Mouse (Mus musculus): ENCODE measurements around the gene Elac2. TPM values are rescaled to one million over a fixed set of nuclear protein-coding genes. Genes with fewer than 3 reads are reported as not detected.

Elac2 gene
- polyA plus RNA-seq, 1 experiment from 2014 or later: 7.1 TPM

- no peak overlapping the region for H3K9ac ChIP-seq (ENCODE audit: low read depth, low read length)
- peak overlapping the region; percentile 86 for H3K27ac ChIP-seq (ENCODE audit: low read depth, low read length)
- H3K4me3 ChIP-seq (ENCODE audit: low read depth, low read length): 0 out of 2 replicates have a peak overlapping the region, but pooled peaks have one; percentile 12
- WGBS: 51% methylated on average over 7 of the region's 7 CpGs
- no peak for TF ChIP-seq CTCF (IDR thresholded peaks at IDR 0.05; ENCODE audit: low read depth)
- H3K36me3 ChIP-seq (ENCODE audit: control insufficient read depth, insufficient read depth): no peaks in the 10 kb centered on the region
- H3K4me2 ChIP-seq (replicated peaks; ENCODE audit: low read depth): peak overlapping the region; percentile 44
- H3K9me3 ChIP-seq (ENCODE audit: control insufficient read depth): no peaks in the 10 kb centered on the region
- ATAC-seq: peak; percentile 91
- H3K4me1 ChIP-seq (replicated peaks; ENCODE audit: control insufficient read depth, insufficient read depth, low read length): no peaks in the 10 kb centered on the region
- H3K27me3 ChIP-seq (replicated peaks; ENCODE audit: control insufficient read depth, insufficient read depth, low read length): no peaks in the 10 kb centered on the region
Measured at GRCm38 (mm10) chr11:65032221-65032620, 53.4 kb downstream of the Elac2 start.

- no peaks in the 10 kb centered on the region for H3K36me3 ChIP-seq (ENCODE audit: control insufficient read depth, insufficient read depth)
- no peaks in the 10 kb centered on the region for H3K4me1 ChIP-seq (replicated peaks; ENCODE audit: control insufficient read depth, insufficient read depth, low read length)
- ATAC-seq: no peak
- 45% methylated on average over 2 of the region's 2 CpGs for WGBS
- no peaks in the 10 kb centered on the region for H3K9me3 ChIP-seq (ENCODE audit: control insufficient read depth)
- no peak overlapping the region for H3K4me2 ChIP-seq (replicated peaks; ENCODE audit: low read depth)
- TF ChIP-seq CTCF (IDR thresholded peaks at IDR 0.05; ENCODE audit: low read depth): no peak
- no peaks in the 10 kb centered on the region for H3K27me3 ChIP-seq (replicated peaks; ENCODE audit: control insufficient read depth, insufficient read depth, low read length)
- no peak overlapping the region for H3K27ac ChIP-seq (ENCODE audit: low read depth, low read length)
- no peak overlapping the region for H3K4me3 ChIP-seq (ENCODE audit: low read depth, low read length)
- no peak overlapping the region for H3K9ac ChIP-seq (ENCODE audit: low read depth, low read length)
Measured at GRCm38 (mm10) chr11:65038996-65039395, 60.2 kb downstream of the Elac2 start.

- no peak for ATAC-seq
- no peak overlapping the region for H3K27ac ChIP-seq (ENCODE audit: low read depth, low read length)
- no peaks in the 10 kb centered on the region for H3K36me3 ChIP-seq (ENCODE audit: control insufficient read depth, insufficient read depth)
- H3K9me3 ChIP-seq (ENCODE audit: control insufficient read depth): no peaks in the 10 kb centered on the region
- H3K4me2 ChIP-seq (replicated peaks; ENCODE audit: low read depth): no peak overlapping the region
- no peaks in the 10 kb centered on the region for H3K27me3 ChIP-seq (replicated peaks; ENCODE audit: control insufficient read depth, insufficient read depth, low read length)
- no peak overlapping the region for H3K9ac ChIP-seq (ENCODE audit: low read depth, low read length)
- WGBS: 55% methylated on average over 12 of the region's 12 CpGs
- no peak overlapping the region for H3K4me3 ChIP-seq (ENCODE audit: low read depth, low read length)
- no peaks in the 10 kb centered on the region for H3K4me1 ChIP-seq (replicated peaks; ENCODE audit: control insufficient read depth, insufficient read depth, low read length)
- TF ChIP-seq CTCF (IDR thresholded peaks at IDR 0.05; ENCODE audit: low read depth): no peak
Measured at GRCm38 (mm10) chr11:65039517-65040095, 60.8 kb downstream of the Elac2 start.

GRCm38 (mm10) chr11:65040556-65040955, 61.7 kb downstream of the Elac2 start:
- no peaks in the 10 kb centered on the region for H3K4me1 ChIP-seq (replicated peaks; ENCODE audit: control insufficient read depth, insufficient read depth, low read length)
- no peaks in the 10 kb centered on the region for H3K27me3 ChIP-seq (replicated peaks; ENCODE audit: control insufficient read depth, insufficient read depth, low read length)
- WGBS: 77% methylated on average over 6 of the region's 6 CpGs
- H3K4me2 ChIP-seq (replicated peaks; ENCODE audit: low read depth): no peak overlapping the region
- H3K4me3 ChIP-seq (ENCODE audit: low read depth, low read length): no peak overlapping the region
- no peak overlapping the region for H3K27ac ChIP-seq (ENCODE audit: low read depth, low read length)
- no peak for TF ChIP-seq CTCF (IDR thresholded peaks at IDR 0.05; ENCODE audit: low read depth)
- H3K36me3 ChIP-seq (ENCODE audit: control insufficient read depth, insufficient read depth): no peaks in the 10 kb centered on the region
- no peak for ATAC-seq
- H3K9me3 ChIP-seq (ENCODE audit: control insufficient read depth): no peaks in the 10 kb centered on the region
- H3K9ac ChIP-seq (ENCODE audit: low read depth, low read length): no peak overlapping the region

- no peak for ATAC-seq
- no peak for TF ChIP-seq CTCF (IDR thresholded peaks at IDR 0.05; ENCODE audit: low read depth)
- no peak overlapping the region for H3K27ac ChIP-seq (ENCODE audit: low read depth, low read length)
- no peaks in the 10 kb centered on the region for H3K27me3 ChIP-seq (replicated peaks; ENCODE audit: control insufficient read depth, insufficient read depth, low read length)
- H3K36me3 ChIP-seq (ENCODE audit: control insufficient read depth, insufficient read depth): no peaks in the 10 kb centered on the region
- 87% methylated on average over 7 of the region's 7 CpGs for WGBS
- no peak overlapping the region for H3K9ac ChIP-seq (ENCODE audit: low read depth, low read length)
- H3K4me2 ChIP-seq (replicated peaks; ENCODE audit: low read depth): no peak overlapping the region
- H3K4me3 ChIP-seq (ENCODE audit: low read depth, low read length): no peak overlapping the region
- no peaks in the 10 kb centered on the region for H3K9me3 ChIP-seq (ENCODE audit: control insufficient read depth)
- H3K4me1 ChIP-seq (replicated peaks; ENCODE audit: control insufficient read depth, insufficient read depth, low read length): no peaks in the 10 kb centered on the region
Measured at GRCm38 (mm10) chr11:65049090-65049489, 70.3 kb downstream of the Elac2 start.

GRCm38 (mm10) chr11:65050819-65051218, 72.0 kb downstream of the Elac2 start:
- ATAC-seq: no peak
- no peak for TF ChIP-seq CTCF (IDR thresholded peaks at IDR 0.05; ENCODE audit: low read depth)
- 73% methylated on average over 5 of the region's 5 CpGs for WGBS
- no peak overlapping the region for H3K4me2 ChIP-seq (replicated peaks; ENCODE audit: low read depth)
- no peak overlapping the region for H3K4me3 ChIP-seq (ENCODE audit: low read depth, low read length)
- H3K36me3 ChIP-seq (ENCODE audit: control insufficient read depth, insufficient read depth): no peaks in the 10 kb centered on the region
- no peaks in the 10 kb centered on the region for H3K4me1 ChIP-seq (replicated peaks; ENCODE audit: control insufficient read depth, insufficient read depth, low read length)
- H3K27ac ChIP-seq (ENCODE audit: low read depth, low read length): no peak overlapping the region
- no peaks in the 10 kb centered on the region for H3K27me3 ChIP-seq (replicated peaks; ENCODE audit: control insufficient read depth, insufficient read depth, low read length)
- H3K9ac ChIP-seq (ENCODE audit: low read depth, low read length): no peak overlapping the region
- no peaks in the 10 kb centered on the region for H3K9me3 ChIP-seq (ENCODE audit: control insufficient read depth)

Other genes with a start within 250 kb of the Elac2 start
- 0.13 TPM in 1 of 2 replicates, not detected in the other for gene 1700086D15Rik, start 180.9 kb downstream of the Elac2 start, polyA plus RNA-seq (2015; fragmentation: Nextera tagmentation; extraction: Ambion mirVana)
- 10.2 and 11.1 TPM in 2 replicates for gene Arhgap44, start 183.9 kb downstream of the Elac2 start, polyA plus RNA-seq (2015; fragmentation: Nextera tagmentation; extraction: Ambion mirVana)

Data from intestine, postnatal 0 days (tissue).